Mouse (Mus musculus) heart, adult 2 months (tissue): Measurements from ENCODE around the gene Hic1.

Experiments
- CTCF ChIP-seq: fragments of 200-600 bp; IDR thresholded peaks from 2 replicates; pipeline ENCODE4 v1.8.1; 2022; ENCODE audit warnings: antibody characterized with exemption, mild to moderate bottlenecking, moderate library complexity
- POLR2A ChIP-seq: fragments of 200-500 bp; IDR thresholded peaks from 2 replicates; pipeline ENCODE4 v1.6.1; 2011; ENCODE audit warnings: mild to moderate bottlenecking, low read depth, low read length, control low read depth; ENCODE audit not compliant: insufficient read depth

DNA sequence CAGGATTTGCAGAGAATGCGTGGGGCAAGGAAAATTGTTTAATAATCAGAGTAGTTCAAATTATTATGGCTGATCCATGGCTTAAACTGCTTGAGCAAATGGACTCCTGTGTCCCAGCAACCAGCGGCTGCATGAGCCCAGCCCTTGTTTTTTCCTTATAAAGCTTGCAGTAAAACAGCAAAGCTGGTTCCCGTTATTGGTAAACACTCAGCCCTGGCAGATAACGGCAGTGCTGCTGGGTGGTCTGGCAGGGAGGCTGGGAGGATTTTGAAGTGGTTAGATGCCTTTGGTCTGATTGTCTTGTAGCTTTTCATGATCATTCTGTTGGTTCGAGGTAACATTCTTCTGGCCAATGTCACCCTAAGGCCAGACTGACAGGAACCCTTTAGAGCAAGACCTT is 12.9 kb downstream of the Hic1 start:
- TF ChIP-seq POLR2A: no peak
- TF ChIP-seq CTCF: no peak
